Mouse (Mus musculus): ENCODE data around the gene A730015C16Rik. TPM values are rescaled to one million over a fixed set of nuclear protein-coding genes. Genes with fewer than 3 reads are reported as not detected.

Gene A730015C16Rik
- polyA plus RNA-seq (2021; fragmentation: Nextera tagmentation): 0.25 TPM in 1 of 2 replicates, not detected in the other
- long read RNA-seq, experiment 1, partial matches to known transcripts: 0 of 1 reads
- long read RNA-seq, experiment 1, other reads (novel, unspliced or antisense): 0 of 1 reads
- long read RNA-seq, experiment 2, partial matches to known transcripts: 0 of 2 reads
- long read RNA-seq, experiment 2, other reads (novel, unspliced or antisense): 0 of 2 reads

GRCm38 (mm10) chr4:108848505-108848848 is at the start of gene A730015C16Rik:
Gene A730015C16Rik, minus strand, starts transcription at chr4:108848619.

DNA sequence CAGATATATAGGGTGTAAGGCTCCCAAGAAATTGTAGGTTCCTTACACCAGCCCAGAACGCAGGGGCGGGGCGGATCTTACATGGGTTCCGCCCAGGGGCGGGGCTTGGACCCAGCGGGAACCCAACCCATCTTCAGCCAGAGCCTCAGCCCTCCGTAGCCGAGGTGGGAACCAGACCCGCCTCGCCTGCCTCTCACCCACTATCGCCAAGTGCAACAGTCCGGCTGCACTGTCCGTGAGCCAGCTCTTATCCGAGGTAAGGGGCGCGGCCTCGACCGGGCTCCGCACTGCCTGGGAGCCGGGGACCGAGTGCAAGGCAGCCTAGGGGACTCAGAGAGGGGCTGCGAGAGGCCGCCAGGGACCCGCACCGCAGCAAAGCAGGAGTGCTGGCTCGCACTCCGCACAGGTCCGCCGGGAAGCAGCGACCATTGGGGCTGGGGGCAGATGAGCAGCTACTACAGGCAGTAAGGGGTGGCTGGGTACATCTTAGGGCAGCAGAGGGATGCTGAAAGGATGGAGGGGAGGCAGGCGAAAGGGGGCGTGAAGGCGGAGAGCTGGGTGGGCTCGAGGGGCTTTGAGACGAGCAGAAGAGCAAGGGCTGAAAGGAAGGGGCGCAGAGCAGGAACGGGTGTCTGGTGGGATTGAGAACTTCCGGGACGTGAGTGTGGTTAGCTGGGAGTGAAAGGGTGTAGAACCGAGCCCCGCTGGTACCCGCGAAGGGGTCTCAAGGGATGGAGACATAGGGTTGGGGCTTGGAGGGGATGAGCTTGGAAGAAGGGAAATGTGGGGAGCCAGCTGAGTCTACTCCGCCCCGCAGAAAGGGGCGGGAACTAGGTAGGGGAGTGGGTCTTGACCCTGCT is 30.8 kb upstream of the A730015C16Rik start, which contains the start of gene Rab3b:
Gene Rab3b, plus strand, starts transcription at position 101 of the 860 bp plus-strand sequence.

GRCm38 (mm10) chr4:108847715-108848504 is 509 bp downstream of the A730015C16Rik start, which contains the start of gene Kti12:
Gene Kti12, plus strand, starts transcription at chr4:108847785.

GRCm38 (mm10) chr4:108834115-108834970 is 14.1 kb downstream of the A730015C16Rik start, which contains the start of gene Txndc12:
Gene Txndc12, plus strand, starts transcription at chr4:108834601.

GRCm38 (mm10) chr4:108832916-108833827 is 15.2 kb downstream of the A730015C16Rik start, which contains the start of gene Btf3l4:
Gene Btf3l4, minus strand, starts transcription at chr4:108833614.

Other genes with a start within 250 kb of the A730015C16Rik start
- gene Cc2d1b, start 228.7 kb downstream of the A730015C16Rik start, polyA plus RNA-seq (2021; fragmentation: Nextera tagmentation): 7.3 and 7.8 TPM in 2 replicates
- gene 3110021N24Rik, start 129.0 kb downstream of the A730015C16Rik start, polyA plus RNA-seq (2021; fragmentation: Nextera tagmentation): 0.87 and 2.4 TPM in 2 replicates
- gene Zfyve9, start 67.8 kb downstream of the A730015C16Rik start, polyA plus RNA-seq (2021; fragmentation: Nextera tagmentation): 9.5 and 11.1 TPM in 2 replicates
- 89.9 and 111 TPM in 2 replicates for gene Btf3l4, start 15.0 kb downstream of the A730015C16Rik start, polyA plus RNA-seq (2021; fragmentation: Nextera tagmentation)
- 34.2 and 40.3 TPM in 2 replicates for gene Txndc12, start 14.0 kb downstream of the A730015C16Rik start, polyA plus RNA-seq (2021; fragmentation: Nextera tagmentation)
- 21.6 and 21.8 TPM in 2 replicates for gene Kti12, start 834 bp downstream of the A730015C16Rik start, polyA plus RNA-seq (2021; fragmentation: Nextera tagmentation)
- 78.8 and 95.4 TPM in 2 replicates for gene Rab3b, start 30.4 kb upstream of the A730015C16Rik start, polyA plus RNA-seq (2021; fragmentation: Nextera tagmentation)
- gene Nrd1, start 152.0 kb upstream of the A730015C16Rik start, polyA plus RNA-seq (2021; fragmentation: Nextera tagmentation): 21.0 and 25.3 TPM in 2 replicates

All from left cerebral cortex, adult 6 months (tissue).